Mouse (Mus musculus) CH12.LX (cell line): ENCODE measurements around the gene Upp2. TPM values are rescaled to one million over a fixed set of nuclear protein-coding genes. Genes with fewer than 3 reads are reported as not detected.

Experiments used
- DNase-seq: peaks from one replicate; pipeline ENCODE4 v3.0.0-alpha.2; 2013; ENCODE audit errors: extremely low read depth
- H3K27ac ChIP-seq: 2 replicates; pipeline ENCODE4 v1.5.1; 2012; ENCODE audit warnings: low read depth, mild to moderate bottlenecking, control low read depth, moderate library complexity; ENCODE audit not compliant: insufficient read depth
- H3K27me3 ChIP-seq: replicated peaks from 2 replicates; pipeline ENCODE3; 2012; ENCODE audit warnings: inconsistent platforms
- H3K36me3 ChIP-seq, 2 experiments: replicated peaks in 1 of 2; 2 replicates each; pipeline versions ENCODE3 to v1.6.1; 2012; ENCODE audit warnings: inconsistent platforms in 1 of 2, low read length in 1 of 2, mild to moderate bottlenecking in 1 of 2, mixed read lengths in 1 of 2, moderate library complexity in 1 of 2; ENCODE audit not compliant: control insufficient read depth in 1 of 2, insufficient read depth in 1 of 2
- H3K4me1 ChIP-seq, 2 experiments: 2 replicates each; pipeline ENCODE4 v1.6.1; 2012; ENCODE audit warnings: inconsistent platforms in 1 of 2, moderate library complexity in 1 of 2; ENCODE audit not compliant: insufficient read depth in 2 of 2, control insufficient read depth in 1 of 2
- H3K4me2 ChIP-seq: 2 replicates; pipeline ENCODE4 v1.6.1; 2012; ENCODE audit warnings: low read depth, mild to moderate bottlenecking, control low read depth; ENCODE audit not compliant: poor library complexity, insufficient read depth, severe bottlenecking
- H3K4me3 ChIP-seq, 3 experiments: fragments of 150-350 bp in 1 of 3; sonication (generic) in 1 of 3; replicated peaks in 1 of 3; 2 replicates each; pipeline versions ENCODE3 to v1.5.1; 2011 to 2012; ENCODE audit warnings: low read depth in 2 of 3, low read length in 2 of 3, mild to moderate bottlenecking in 2 of 3, moderate library complexity in 2 of 3, control low read depth in 1 of 3, improper control_type of control experiment in 1 of 3, inconsistent platforms in 1 of 3, mixed read lengths in 1 of 3; ENCODE audit not compliant: poor library complexity in 1 of 3
- H3K79me2 ChIP-seq: replicated peaks from 2 replicates; pipeline ENCODE4 v1.6.1; 2012; ENCODE audit warnings: mild to moderate bottlenecking, moderate library complexity; ENCODE audit not compliant: control insufficient read depth, poor library complexity, insufficient read depth, severe bottlenecking; ENCODE audit errors: extremely low read depth
- H3K9ac ChIP-seq: 2 replicates; pipeline ENCODE4 v1.6.1; 2012; ENCODE audit warnings: low read depth, mild to moderate bottlenecking, control low read depth, moderate library complexity; ENCODE audit not compliant: insufficient read depth
- H3K9me3 ChIP-seq: replicated peaks from 2 replicates; pipeline ENCODE3; 2012; ENCODE audit warnings: low read length, inconsistent platforms, mixed read lengths
- BHLHE40 ChIP-seq: IDR thresholded peaks from 2 replicates; pipeline ENCODE4 v1.6.1; 2011; ENCODE audit warnings: mild to moderate bottlenecking, low read depth, low read length, improper control_type of control experiment
- CHD1 ChIP-seq: IDR thresholded peaks from 2 replicates; pipeline ENCODE4 v1.6.1; 2012; ENCODE audit warnings: low read depth, low read length, improper control_type of control experiment, inconsistent platforms
- CHD2 ChIP-seq: IDR thresholded peaks from 2 replicates; pipeline ENCODE4 v1.6.1; 2011; ENCODE audit warnings: low read length, improper control_type of control experiment
- CTCF ChIP-seq, 2 experiments: IDR thresholded peaks in 1 of 2; conservative IDR thresholded peaks in 1 of 2; 2 replicates each; pipeline ENCODE4 v1.5.1; 2011 to 2012; ENCODE audit warnings: low read depth in 2 of 2, low read length in 2 of 2, improper control_type of control experiment in 1 of 2, inconsistent platforms in 1 of 2, mild to moderate bottlenecking in 1 of 2, moderate library complexity in 1 of 2
- ELF1 ChIP-seq: IDR thresholded peaks from 2 replicates; pipeline ENCODE4 v1.6.1; 2014; ENCODE audit warnings: low read depth, mild to moderate bottlenecking, inconsistent platforms, low read length, improper control_type of control experiment
- EP300 ChIP-seq: IDR thresholded peaks from 2 replicates; pipeline ENCODE4 v1.6.1; 2011; ENCODE audit warnings: low read length, improper control_type of control experiment
- ETS1 ChIP-seq: conservative IDR thresholded peaks from 2 replicates; pipeline ENCODE4 v1.6.1; 2012; ENCODE audit warnings: low read depth, mild to moderate bottlenecking, inconsistent platforms, low read length, improper control_type of control experiment, moderate library complexity
- GABPA ChIP-seq: IDR thresholded peaks from 2 replicates; pipeline ENCODE4 v1.6.1; 2012; ENCODE audit warnings: low read depth, low read length, improper control_type of control experiment, inconsistent platforms; ENCODE audit not compliant: insufficient replicate concordance
- IRF4 ChIP-seq: IDR thresholded peaks from 2 replicates; pipeline ENCODE4 v1.6.1; 2014; ENCODE audit warnings: low read depth, mild to moderate bottlenecking, inconsistent platforms, low read length, improper control_type of control experiment
- JUN ChIP-seq: IDR thresholded peaks from 2 replicates; pipeline ENCODE4 v1.6.1; 2011; ENCODE audit warnings: low read depth, mild to moderate bottlenecking, low read length, improper control_type of control experiment, moderate library complexity; ENCODE audit not compliant: insufficient read depth
- JUND ChIP-seq: conservative IDR thresholded peaks from 2 replicates; pipeline ENCODE4 v1.6.1; 2011; ENCODE audit warnings: low read depth, low read length, improper control_type of control experiment
- MAZ ChIP-seq: IDR thresholded peaks from 2 replicates; pipeline ENCODE4 v1.6.1; 2012; ENCODE audit warnings: low read depth, mild to moderate bottlenecking, inconsistent platforms, low read length, improper control_type of control experiment, moderate library complexity
- MEF2A ChIP-seq: IDR thresholded peaks from 2 replicates; pipeline ENCODE4 v1.6.1; 2014; ENCODE audit warnings: low read depth, mild to moderate bottlenecking, inconsistent platforms, low read length, improper control_type of control experiment, borderline replicate concordance
- NELFE ChIP-seq: IDR thresholded peaks from 2 replicates; pipeline ENCODE4 v1.6.1; 2011; ENCODE audit warnings: low read depth, low read length, improper control_type of control experiment
- PAX5 ChIP-seq: IDR thresholded peaks from 2 replicates; pipeline ENCODE4 v1.6.1; 2012; ENCODE audit warnings: low read length, inconsistent platforms, mixed read lengths
- POLR2A ChIP-seq: IDR thresholded peaks from 2 replicates; pipeline ENCODE4 v1.6.1; 2011; ENCODE audit warnings: low read depth, mild to moderate bottlenecking, improper control_type of control experiment, low read length
- TBP ChIP-seq: conservative IDR thresholded peaks from 2 replicates; pipeline ENCODE4 v1.6.1; 2011; ENCODE audit warnings: low read depth, low read length, improper control_type of control experiment
- TCF12 ChIP-seq: IDR thresholded peaks from 2 replicates; pipeline ENCODE4 v1.6.1; 2014; ENCODE audit warnings: low read depth, mild to moderate bottlenecking, inconsistent platforms, low read length, improper control_type of control experiment
- UBTF ChIP-seq: IDR thresholded peaks from 2 replicates; pipeline ENCODE4 v1.6.1; 2012; ENCODE audit warnings: low read depth, mild to moderate bottlenecking, inconsistent platforms, low read length, improper control_type of control experiment, moderate library complexity
- USF1 ChIP-seq: IDR thresholded peaks from 2 replicates; pipeline ENCODE4 v1.6.1; 2014; ENCODE audit warnings: low read depth, mild to moderate bottlenecking, inconsistent platforms, low read length, improper control_type of control experiment
- USF2 ChIP-seq: conservative IDR thresholded peaks from 2 replicates; pipeline ENCODE4 v1.6.1; 2011; ENCODE audit warnings: low read depth, low read length, improper control_type of control experiment
- ZMIZ1 ChIP-seq: IDR thresholded peaks from 2 replicates; pipeline ENCODE4 v1.6.1; 2012; ENCODE audit warnings: low read depth, mild to moderate bottlenecking, inconsistent platforms, low read length, improper control_type of control experiment
- dilution Hi-C: fragments of 300-500 bp; cut with MboI; formaldehyde crosslinking; loops from 2 replicates; pipeline ENCODE4 v1.14.3; 2020; ENCODE audit warnings: low sequenced_read_pairs; ENCODE audit not compliant: extremely low pct_unique_long_range_greater_than_20kb, extremely low pct_ligation_motif_present
- in situ Hi-C: fragments of 300-500 bp; cut with MboI; formaldehyde crosslinking; loops from 3 replicates; pipeline ENCODE4 v1.14.3; 2019; ENCODE audit warnings: low sequenced_read_pairs, low pct_ligation_motif_present, low pct_unique_long_range_greater_than_20kb, mixed read lengths
- polyA plus RNA-seq: library from polyadenylated mRNA; unstranded; fragments of >175 nt; gene quantifications from 2 replicates; pipeline ENCODE4 v1.2.1, GENCODE M21; 2012; ENCODE audit warnings: low read depth; ENCODE audit not compliant: insufficient read length
- total RNA-seq, 2 experiments: library from RNA; depleted of rRNA; stranded (reverse); fragments of 300-350 nt in 1 of 2; fragments of >200 nt in 1 of 2; gene quantifications; 2 replicates each; pipeline ENCODE4 v1.2.3; 2012 to 2014

Upp2 gene
- total and polyA plus RNA-seq, 3 experiments: not detected

- Histone ChIP-seq H3K4me1 (no peaks in the 10 kb centered on the region), H3K36me3 (no peaks in the 10 kb centered on the region), H3K27ac (no peak overlapping the region), H3K9ac (no peak overlapping the region), H3K79me2 (no peaks in the 10 kb centered on the region), H3K4me2 (no peak overlapping the region), H3K27me3 (no peaks in the 10 kb centered on the region), H3K9me3 (peaks cover 37% of the 10 kb centered on the region), H3K4me3 (no peak overlapping the region)
- DNase-seq: peak; percentile 1
- in situ Hi-C loops: no loop called here
- no peak for TF ChIP-seq JUND
- no peak for TF ChIP-seq NELFE
- no peak for TF ChIP-seq USF1
- TF ChIP-seq TCF12: no peak
- TF ChIP-seq TBP: no peak
- no peak for TF ChIP-seq POLR2A
- no peak for TF ChIP-seq GABPA
- no peak for TF ChIP-seq MEF2A
- no peak for TF ChIP-seq EP300
- TF ChIP-seq PAX5: no peak
- no peak for TF ChIP-seq BHLHE40
- TF ChIP-seq JUN: no peak
- dilution Hi-C loops: no loop called here
Observed at GRCm38 (mm10) chr2:58532260-58532850, 34.7 kb upstream of the Upp2 start.

- Histone ChIP-seq H3K4me1 (no peaks in the 10 kb centered on the region), H3K27ac (no peak overlapping the region), H3K9me3 (peaks cover 42% of the 10 kb centered on the region)
- TF ChIP-seq ETS1: no peak
- TF ChIP-seq CTCF (conservative IDR thresholded peaks at IDR 0.05 in 1 of 2, IDR thresholded peaks at IDR 0.05 in 1 of 2; ENCODE audit: low read depth in 2 of 2, low read length in 2 of 2): no peak
- TF ChIP-seq MEF2A: no peak
- no peak for TF ChIP-seq BHLHE40
- TF ChIP-seq MAZ: no peak
- no peak for TF ChIP-seq ZMIZ1
- no peak for TF ChIP-seq TBP
- TF ChIP-seq JUND: no peak
- no peak for TF ChIP-seq CHD1
- TF ChIP-seq ELF1: no peak
- no peak for TF ChIP-seq UBTF
- no peak for TF ChIP-seq JUN
- TF ChIP-seq CHD2: no peak
- no peak for TF ChIP-seq USF2
- no peak for TF ChIP-seq IRF4
- TF ChIP-seq, all 38 proteins: peak for 0
- no peak overlapping the region for H3K9ac ChIP-seq
- in situ Hi-C loops (no loop called here), dilution Hi-C loops (no loop called here)
- no peaks in the 10 kb centered on the region for H3K79me2 ChIP-seq
- H3K4me2 ChIP-seq: no peak overlapping the region
- no peaks in the 10 kb centered on the region for H3K36me3 ChIP-seq
- DNase-seq: no peak
- no peaks in the 10 kb centered on the region for H3K27me3 ChIP-seq
- no peak overlapping the region for H3K4me3 ChIP-seq
Observed at GRCm38 (mm10) chr2:58533521-58534001, 33.5 kb upstream of the Upp2 start.
